Mouse (Mus musculus) kidney, adult 2 months (tissue): ENCODE data around the gene Prkn.

ENCODE experiments used
- CTCF ChIP-seq: fragments of 200-500 bp; conservative IDR thresholded peaks from 2 replicates; pipeline ENCODE4 v1.5.1; 2011; ENCODE audit warnings: low read depth, mild to moderate bottlenecking, control low read depth, low read length, moderate library complexity, mixed read lengths; ENCODE audit not compliant: insufficient read depth, insufficient read length
- POLR2A ChIP-seq: fragments of 200-500 bp; IDR thresholded peaks from one replicate; pipeline ENCODE4 v1.6.1; 2011; ENCODE audit warnings: low read depth, low read length, control low read depth

DNA sequence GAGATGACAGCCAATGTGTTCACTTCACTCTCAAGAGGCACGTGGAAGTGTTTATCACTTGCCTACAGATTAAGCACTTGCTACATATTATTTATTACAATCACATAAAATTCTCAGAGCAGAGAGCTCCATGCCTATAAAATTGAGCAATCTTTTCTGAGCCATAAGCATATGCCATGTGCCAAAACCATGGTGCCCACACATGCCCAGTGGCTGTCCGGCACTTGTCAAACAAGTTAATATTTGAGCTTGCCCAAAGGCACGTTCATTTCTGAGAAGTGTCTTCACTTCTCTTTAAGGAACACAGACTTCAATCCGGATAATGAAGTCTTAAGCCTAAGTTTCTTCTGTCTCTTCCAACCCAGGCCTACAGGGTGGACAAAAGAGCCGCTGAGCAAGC lies 1210.1 kb downstream of the Prkn start:
- TF ChIP-seq CTCF (no peak), POLR2A (no peak)
